Mouse (Mus musculus) hindbrain, embryonic 11.5 days (tissue): ENCODE measurements around the gene Tmbim4. TPM values are rescaled to one million over a fixed set of nuclear protein-coding genes. Genes with fewer than 3 reads are reported as not detected.

Source experiments
- ATAC-seq: fragments of 200-750 bp; cut with Nextera tagmentation; 2 replicates; pipeline ENCODE4 v1.8.0; 2017; ENCODE audit warnings: mild to moderate bottlenecking, moderate TSS enrichment, moderate library complexity; ENCODE audit not compliant: low FRiP score
- DNase-seq: peaks from one replicate; pipeline ENCODE4 v3.0.0-alpha.2; 2015; ENCODE audit warnings: low spot score
- H3K27ac ChIP-seq: fragments of 300-500 bp; sonication (generic); 2 replicates; pipeline ENCODE4 v1.5.1; 2014; ENCODE audit warnings: mild to moderate bottlenecking, low read depth, low read length
- H3K27me3 ChIP-seq: fragments of 300-500 bp; sonication (generic); 2 replicates; pipeline ENCODE4 v1.6.1; 2014; ENCODE audit warnings: mild to moderate bottlenecking, low read length, moderate library complexity, mixed read lengths; ENCODE audit not compliant: control insufficient read depth, insufficient read depth
- H3K36me3 ChIP-seq: fragments of 300-500 bp; sonication (generic); 2 replicates; pipeline ENCODE4 v1.6.1; 2014; ENCODE audit warnings: mild to moderate bottlenecking, low read length, moderate library complexity, mixed read lengths; ENCODE audit not compliant: control insufficient read depth, insufficient read depth
- H3K4me1 ChIP-seq: fragments of 300-500 bp; sonication (generic); replicated peaks from 2 replicates; pipeline ENCODE4 v1.6.1; 2014; ENCODE audit warnings: low read length, mixed read lengths; ENCODE audit not compliant: control insufficient read depth, insufficient read depth
- H3K4me2 ChIP-seq: fragments of 300-500 bp; sonication (generic); replicated peaks from 2 replicates; pipeline ENCODE4 v1.6.1; 2014; ENCODE audit warnings: mild to moderate bottlenecking, low read depth, low read length
- H3K4me3 ChIP-seq: fragments of 300-500 bp; sonication (generic); 2 replicates; pipeline ENCODE4 v1.5.1; 2014; ENCODE audit warnings: low read depth, low read length
- H3K9ac ChIP-seq: fragments of 300-500 bp; sonication (generic); 2 replicates; pipeline ENCODE4 v1.6.1; 2014; ENCODE audit warnings: low read depth, low read length
- H3K9me3 ChIP-seq: fragments of 300-500 bp; sonication (generic); 2 replicates; pipeline ENCODE4 v1.6.1; 2016; ENCODE audit warnings: low read length; ENCODE audit not compliant: control insufficient read depth
- WGBS: fragments of 180-500 bp; shearing (Covaris S2); extraction: QIAGEN DNeasy Blood & Tissue Kit; methylation state at CpG from one replicate; pipeline ENCODE4 v1.1.7; 2014; 5-methylcytosine and 5-hydroxymethylcytosine counted together
- polyA plus RNA-seq: library from polyadenylated mRNA; unstranded; fragments of >200 nt; fragmentation: Nextera tagmentation; extraction: Ambion mirVana; gene quantifications from 2 replicates; pipeline ENCODE4 v1.2.1, GENCODE M21; 2014

Tmbim4 gene
- polyA plus RNA-seq, 1 experiment from 2014 or later: 94.4 TPM

DNA sequence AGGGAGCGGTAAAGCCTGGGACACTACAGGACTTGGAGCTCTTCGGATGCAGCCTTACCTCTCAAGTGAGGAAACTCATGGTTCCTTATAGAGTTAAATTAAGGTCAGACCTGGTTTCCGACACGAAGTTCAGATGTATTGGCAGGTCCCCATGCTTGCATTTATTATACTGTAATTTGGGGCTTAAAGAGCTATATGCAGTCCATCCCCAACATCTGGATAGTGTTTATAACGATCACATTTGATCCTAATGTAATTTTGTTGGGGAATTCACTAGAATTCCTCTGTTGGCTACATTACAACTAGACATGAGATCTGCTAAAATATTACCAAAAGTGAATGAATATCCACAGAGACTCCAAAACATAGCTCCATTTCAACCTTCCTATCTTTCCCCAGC, 44.3 kb downstream of the Tmbim4 start:
- Histone ChIP-seq H3K9me3 (no peaks in the 10 kb centered on the region), H3K4me3 (no peak overlapping the region), H3K4me2 (no peak overlapping the region), H3K36me3 (no peaks in the 10 kb centered on the region), H3K27ac (no peak overlapping the region), H3K4me1 (no peaks in the 10 kb centered on the region), H3K27me3 (no peaks in the 10 kb centered on the region), H3K9ac (no peak overlapping the region)
- DNase-seq (no peak), ATAC-seq (no peak)
- WGBS: 89% methylated on average over 5 of the region's 5 CpGs

DNA sequence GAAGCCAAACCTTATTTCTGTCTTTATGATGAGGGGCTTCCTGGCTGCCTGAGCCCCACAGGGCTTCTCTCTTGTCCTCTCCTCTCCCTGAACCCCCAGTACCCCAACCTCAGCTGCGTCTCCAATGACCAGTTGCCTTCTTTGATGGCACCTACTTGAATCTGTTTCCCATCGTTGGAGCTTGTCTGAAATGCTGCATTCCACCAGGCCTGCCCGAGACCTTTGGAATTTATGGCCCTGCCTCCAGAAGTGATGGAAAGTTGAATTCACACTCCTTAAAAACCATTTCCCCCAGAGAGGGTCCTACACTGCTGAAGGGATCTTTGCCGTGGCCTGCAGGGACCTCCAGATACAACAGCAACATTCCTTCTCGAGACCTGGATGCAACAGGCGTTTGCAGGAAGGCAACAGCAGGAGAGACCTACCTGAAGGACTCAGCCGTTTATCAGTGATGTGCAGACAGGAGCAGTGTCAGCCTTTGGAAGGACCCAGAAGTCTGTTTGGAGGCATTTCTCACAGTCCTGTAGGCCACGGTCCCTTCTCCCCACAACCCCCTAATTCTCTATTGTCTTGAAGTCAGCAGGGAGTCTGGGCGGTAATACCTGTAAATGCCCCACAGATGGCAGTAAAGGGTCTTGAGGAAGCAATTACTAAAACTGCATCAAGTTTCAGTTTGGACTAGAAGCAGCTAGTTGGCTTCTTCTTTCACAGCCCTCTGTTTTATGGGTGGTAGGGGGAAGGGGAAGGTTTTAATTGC, 45.8 kb downstream of the Tmbim4 start:
- H3K27me3 ChIP-seq: no peaks in the 10 kb centered on the region
- DNase-seq: peak; percentile 83
- no peaks in the 10 kb centered on the region for H3K9me3 ChIP-seq
- no peak overlapping the region for H3K27ac ChIP-seq
- no peak overlapping the region for H3K4me3 ChIP-seq
- H3K4me1 ChIP-seq: no peaks in the 10 kb centered on the region
- H3K4me2 ChIP-seq: no peak overlapping the region
- H3K9ac ChIP-seq: no peak overlapping the region
- no peak for ATAC-seq
- 41% methylated on average over 9 of the region's 9 CpGs for WGBS
- no peaks in the 10 kb centered on the region for H3K36me3 ChIP-seq

DNA sequence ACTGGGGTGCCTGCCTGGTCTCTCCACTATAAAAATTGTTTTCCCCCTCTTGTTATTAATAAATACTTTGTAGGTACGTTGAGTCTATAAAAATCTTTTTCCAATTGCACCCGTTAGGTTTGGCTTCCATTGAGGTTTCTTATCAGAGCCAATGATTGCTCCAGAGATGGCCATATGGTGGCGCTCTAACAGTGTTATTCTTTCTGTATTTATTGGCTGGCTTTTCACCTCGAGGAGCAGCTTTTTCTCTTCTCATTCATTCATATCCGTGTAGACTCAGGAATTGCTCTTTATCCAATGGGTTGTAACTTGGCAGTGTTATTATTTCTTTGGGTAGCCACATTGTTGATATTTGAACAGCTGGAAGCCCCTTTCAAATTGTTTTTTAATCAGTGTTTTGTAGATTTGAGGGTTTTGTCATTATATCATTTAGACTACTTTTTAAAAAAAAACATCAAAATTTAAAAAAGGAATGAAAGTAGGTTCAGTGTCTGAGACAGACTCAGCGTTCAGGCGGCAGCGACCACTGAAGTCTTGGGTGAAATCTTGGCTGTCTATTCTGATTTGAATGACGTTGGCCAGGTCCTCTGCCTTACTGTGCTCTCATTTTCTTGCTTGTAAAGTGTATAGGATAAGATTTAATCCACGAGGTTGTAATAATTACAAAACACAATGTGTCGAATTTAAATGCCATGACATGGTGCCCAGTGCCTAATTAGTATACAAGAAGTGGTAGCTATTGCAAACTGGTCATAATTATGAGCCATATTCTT, 49.7 kb downstream of the Tmbim4 start:
- ATAC-seq: no peak

DNA sequence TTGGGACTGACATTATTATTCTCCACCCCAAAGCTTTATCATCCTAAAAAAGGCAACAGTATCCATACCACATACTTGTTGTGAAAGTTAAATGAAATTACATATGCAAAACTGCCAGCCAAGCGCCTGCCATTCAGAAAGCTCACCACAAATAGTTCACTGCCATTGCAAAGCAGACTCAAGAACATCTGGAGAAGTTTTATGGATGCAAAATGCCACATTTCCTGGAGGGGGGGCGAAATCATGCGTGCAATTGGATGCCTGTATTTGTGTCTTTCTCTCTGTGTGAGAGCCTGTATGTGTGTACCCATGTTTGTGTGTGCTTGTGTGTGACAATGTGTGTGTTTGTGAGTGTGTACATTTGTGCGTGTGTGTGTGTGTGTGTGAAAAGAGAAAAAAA, 50.4 kb downstream of the Tmbim4 start:
- Histone ChIP-seq H3K27me3 (no peaks in the 10 kb centered on the region), H3K9ac (no peak overlapping the region), H3K4me1 (no peaks in the 10 kb centered on the region), H3K4me2 (no peak overlapping the region), H3K4me3 (no peak overlapping the region), H3K9me3 (no peaks in the 10 kb centered on the region), H3K27ac (no peak overlapping the region), H3K36me3 (no peaks in the 10 kb centered on the region)
- no peak for DNase-seq
- WGBS: 92% methylated on average over 4 of the region's 4 CpGs
- no peak for ATAC-seq

More for the DNA sequence above, 49.7 kb downstream of the Tmbim4 start:
- Histone ChIP-seq H3K27me3 (no peaks in the 10 kb centered on the region), H3K9me3 (no peaks in the 10 kb centered on the region), H3K4me3 (no peak overlapping the region), H3K36me3 (no peaks in the 10 kb centered on the region), H3K27ac (no peak overlapping the region), H3K4me2 (no peak overlapping the region), H3K4me1 (no peaks in the 10 kb centered on the region), H3K9ac (no peak overlapping the region)
- DNase-seq: no peak
- 67% methylated on average over 11 of the region's 11 CpGs for WGBS

GRCm38 (mm10) chr10:120252800-120253199, 51.4 kb downstream of the Tmbim4 start:
- no peak for DNase-seq
- H3K4me1 ChIP-seq: no peaks in the 10 kb centered on the region
- ATAC-seq: no peak
- H3K9ac ChIP-seq: no peak overlapping the region
- 70% methylated on average over 8 of the region's 8 CpGs for WGBS
- H3K4me3 ChIP-seq: no peak overlapping the region
- no peaks in the 10 kb centered on the region for H3K36me3 ChIP-seq
- H3K27ac ChIP-seq: no peak overlapping the region
- H3K27me3 ChIP-seq: no peaks in the 10 kb centered on the region
- H3K4me2 ChIP-seq: no peak overlapping the region
- H3K9me3 ChIP-seq: no peaks in the 10 kb centered on the region

DNA sequence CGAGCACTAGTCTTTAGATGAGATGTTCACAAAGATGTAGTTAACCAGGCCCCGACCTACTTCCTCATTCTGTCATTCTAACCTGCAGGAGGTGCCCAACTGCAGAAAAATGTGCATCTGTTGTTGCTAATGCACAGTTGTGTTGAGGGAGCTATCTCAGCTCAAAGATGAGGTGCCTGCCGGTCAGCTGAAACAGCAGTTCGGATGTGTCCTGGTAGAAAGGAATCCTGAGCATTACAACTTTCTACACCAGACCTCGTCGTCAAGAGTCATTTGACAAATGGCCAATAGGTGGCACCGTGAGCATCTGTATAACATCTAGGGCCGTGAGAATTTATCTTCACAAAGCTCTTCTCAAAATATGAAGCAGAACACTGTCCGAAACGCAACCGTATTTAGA, 55.8 kb downstream of the Tmbim4 start:
- Histone ChIP-seq H3K9me3 (no peaks in the 10 kb centered on the region), H3K27ac (no peak overlapping the region), H3K27me3 (no peaks in the 10 kb centered on the region), H3K36me3 (no peaks in the 10 kb centered on the region), H3K4me1 (no peaks in the 10 kb centered on the region), H3K4me2 (no peak overlapping the region), H3K9ac (no peak overlapping the region), H3K4me3 (no peak overlapping the region)
- WGBS: 39% methylated on average over 11 of the region's 11 CpGs
- no peak for ATAC-seq
- DNase-seq: peak; percentile 79

- Histone ChIP-seq H3K9me3 (no peaks in the 10 kb centered on the region), H3K27me3 (no peaks in the 10 kb centered on the region), H3K4me3 (no peak overlapping the region), H3K4me1 (no peaks in the 10 kb centered on the region), H3K27ac (no peak overlapping the region), H3K9ac (no peak overlapping the region), H3K4me2 (no peak overlapping the region), H3K36me3 (no peaks in the 10 kb centered on the region)
- no peak for ATAC-seq
- WGBS: 82% methylated on average over 12 of the region's 12 CpGs
- DNase-seq: no peak
These were observed 66.4 kb downstream of the Tmbim4 start for GRCm38 (mm10) chr10:120267790-120268189.

- ATAC-seq (no peak), DNase-seq (no peak)
- Histone ChIP-seq H3K9ac (no peak overlapping the region), H3K9me3 (no peaks in the 10 kb centered on the region), H3K4me2 (no peak overlapping the region), H3K27ac (no peak overlapping the region), H3K4me1 (no peaks in the 10 kb centered on the region), H3K4me3 (no peak overlapping the region), H3K27me3 (no peaks in the 10 kb centered on the region), H3K36me3 (no peaks in the 10 kb centered on the region)
- WGBS: 95% methylated on average over 13 of the region's 13 CpGs
These were observed 68.6 kb downstream of the Tmbim4 start for GRCm38 (mm10) chr10:120269946-120270345.

- DNase-seq: peak; percentile 67
- Histone ChIP-seq H3K9ac (no peak overlapping the region), H3K4me2 (no peak overlapping the region), H3K36me3 (no peaks in the 10 kb centered on the region), H3K9me3 (no peaks in the 10 kb centered on the region), H3K27me3 (no peaks in the 10 kb centered on the region), H3K4me3 (no peak overlapping the region), H3K4me1 (no peaks in the 10 kb centered on the region), H3K27ac (no peak overlapping the region)
- ATAC-seq: no peak
- whole genome bisulfite sequencing: 78% methylated on average over 4 of the region's 4 CpGs
These were observed 69.4 kb downstream of the Tmbim4 start for GRCm38 (mm10) chr10:120270777-120271176.
